Mouse (Mus musculus) testis, adult 2 months (tissue): ENCODE measurements around the gene Kdm7a. TPM values are rescaled to one million over a fixed set of nuclear protein-coding genes. Genes with fewer than 3 reads are reported as not detected.

Source experiments
- H3K27ac ChIP-seq: fragments of 200-500 bp; 2 replicates; pipeline ENCODE4 v1.5.1; 2012; ENCODE audit warnings: low read depth, low read length; ENCODE audit not compliant: control insufficient read depth, insufficient read depth
- H3K27me3 ChIP-seq: fragments of 200-500 bp; 2 replicates; pipeline ENCODE4 v1.6.1; 2012; ENCODE audit warnings: mild to moderate bottlenecking, low read length, moderate library complexity; ENCODE audit not compliant: control insufficient read depth, insufficient read depth
- H3K36me3 ChIP-seq: fragments of 200-500 bp; 2 replicates; pipeline ENCODE4 v1.6.1; 2012; ENCODE audit warnings: mild to moderate bottlenecking, low read length; ENCODE audit not compliant: control insufficient read depth, insufficient read depth
- H3K4me1 ChIP-seq: fragments of 200-500 bp; 2 replicates; pipeline ENCODE4 v1.6.1; 2012; ENCODE audit warnings: low read length; ENCODE audit not compliant: control insufficient read depth, insufficient read depth
- H3K4me3 ChIP-seq: fragments of 200-500 bp; 2 replicates; pipeline ENCODE4 v1.5.1; 2012; ENCODE audit warnings: low read depth, mild to moderate bottlenecking, low read length, moderate library complexity, mixed read lengths; ENCODE audit not compliant: control insufficient read depth
- CTCF ChIP-seq: fragments of 200-500 bp; IDR thresholded peaks from 2 replicates; pipeline ENCODE4 v1.5.1; 2012; ENCODE audit warnings: low read depth, mild to moderate bottlenecking, inconsistent platforms, low read length, moderate library complexity; ENCODE audit not compliant: control insufficient read depth, insufficient read depth, insufficient replicate concordance
- POLR2A ChIP-seq: fragments of 200-500 bp; IDR thresholded peaks from 2 replicates; pipeline ENCODE4 v1.6.1; 2012; ENCODE audit warnings: low read depth, mild to moderate bottlenecking, inconsistent platforms, low read length, moderate library complexity; ENCODE audit not compliant: control insufficient read depth
- polyA plus RNA-seq: library from polyadenylated mRNA; depleted of rRNA; stranded (reverse); fragments of >200 nt; gene quantifications from 2 replicates; pipeline ENCODE4 v1.2.3, GENCODE M21; 2012

Gene Kdm7a
- polyA plus RNA-seq, 1 experiment, result 5.1 TPM

GRCm38 (mm10) chr6:39222487-39222886 is 15.9 kb upstream of the Kdm7a start:
- no peaks in the 10 kb centered on the region for H3K27me3 ChIP-seq
- no peak overlapping the region for H3K27ac ChIP-seq
- H3K36me3 ChIP-seq, result no peaks in the 10 kb centered on the region
- H3K4me3 ChIP-seq, result no peak overlapping the region
- no peak for TF ChIP-seq POLR2A
- TF ChIP-seq CTCF, result no peak
- H3K4me1 ChIP-seq, result peaks cover 6% of the 10 kb centered on the region

GRCm38 (mm10) chr6:39217961-39218360 is 11.4 kb upstream of the Kdm7a start:
- TF ChIP-seq POLR2A (no peak), CTCF (no peak)
- Histone ChIP-seq H3K27me3 (no peaks in the 10 kb centered on the region), H3K4me1 (peaks cover 4% of the 10 kb centered on the region), H3K4me3 (no peak overlapping the region), H3K36me3 (no peaks in the 10 kb centered on the region), H3K27ac (no peak overlapping the region)

GRCm38 (mm10) chr6:39217138-39217537 is 10.5 kb upstream of the Kdm7a start:
- H3K27ac ChIP-seq, result no peak overlapping the region
- no peak for TF ChIP-seq CTCF
- TF ChIP-seq POLR2A, result no peak
- peaks cover 4% of the 10 kb centered on the region for H3K4me1 ChIP-seq
- H3K27me3 ChIP-seq, result no peaks in the 10 kb centered on the region
- H3K4me3 ChIP-seq, result no peak overlapping the region
- no peaks in the 10 kb centered on the region for H3K36me3 ChIP-seq

GRCm38 (mm10) chr6:39214949-39215606 is 8.5 kb upstream of the Kdm7a start:
- Histone ChIP-seq H3K4me1 (peaks cover 4% of the 10 kb centered on the region), H3K27me3 (no peaks in the 10 kb centered on the region), H3K27ac (0 out of 2 replicates have a peak overlapping the region, but pooled peaks have one; percentile 13), H3K36me3 (no peaks in the 10 kb centered on the region), H3K4me3 (no peak overlapping the region)
- TF ChIP-seq CTCF (no peak), POLR2A (no peak)

GRCm38 (mm10) chr6:39209677-39210076 is 3.1 kb upstream of the Kdm7a start:
- Histone ChIP-seq H3K27ac (no peak overlapping the region), H3K4me1 (peaks cover 4% of the 10 kb centered on the region), H3K4me3 (no peak overlapping the region), H3K36me3 (no peaks in the 10 kb centered on the region), H3K27me3 (no peaks in the 10 kb centered on the region)
- TF ChIP-seq CTCF, result no peak
- TF ChIP-seq POLR2A, result no peak

- no peak overlapping the region for H3K4me3 ChIP-seq
- H3K27ac ChIP-seq, result no peak overlapping the region
- peaks cover 4% of the 10 kb centered on the region for H3K4me1 ChIP-seq
- H3K36me3 ChIP-seq, result no peaks in the 10 kb centered on the region
- TF ChIP-seq CTCF (no peak), POLR2A (no peak)
- H3K27me3 ChIP-seq, result no peaks in the 10 kb centered on the region
Measured at GRCm38 (mm10) chr6:39208181-39208580, 1.6 kb upstream of the Kdm7a start.

- peaks cover 4% of the 10 kb centered on the region for H3K4me1 ChIP-seq
- no peaks in the 10 kb centered on the region for H3K36me3 ChIP-seq
- H3K27me3 ChIP-seq, result no peaks in the 10 kb centered on the region
- H3K27ac ChIP-seq, result peak overlapping the region; percentile 86
- H3K4me3 ChIP-seq, result peak overlapping the region; percentile 88
- no peak for TF ChIP-seq CTCF
- no peak for TF ChIP-seq POLR2A
Measured at GRCm38 (mm10) chr6:39205650-39206580, 674 bp downstream of the Kdm7a start.
